Mouse (Mus musculus) bone marrow macrophage, adult 2 months (primary cell): ENCODE measurements at regions not wholly inside any gene's neighbourhood (a gene's known extent, or its start where the extent isn't known, plus 50 kb on each side); places are given as distances from the start of the nearest gene placed in this dataset.
A peak's percentile ranks its signal among the peaks of the same experiment; 100 is the strongest.

Experiments used
- H3K27ac ChIP-seq: 2 replicates; pipeline ENCODE4 v1.5.1; 2012; ENCODE audit warnings: low read depth, low read length; ENCODE audit not compliant: insufficient read depth
- H3K4me1 ChIP-seq: 2 replicates; pipeline ENCODE4 v1.6.1; 2012; ENCODE audit warnings: low read length; ENCODE audit not compliant: control insufficient read depth, insufficient read depth
- H3K4me3 ChIP-seq: 2 replicates; pipeline ENCODE4 v1.5.1; 2012; ENCODE audit warnings: mild to moderate bottlenecking, low read length, moderate library complexity; ENCODE audit not compliant: insufficient read depth
- CTCF ChIP-seq: IDR thresholded peaks from 2 replicates; pipeline ENCODE4 v1.5.1; 2012; ENCODE audit warnings: low read depth, mild to moderate bottlenecking, low read length, moderate library complexity
- POLR2A ChIP-seq: IDR thresholded peaks from 2 replicates; pipeline ENCODE4 v1.6.1; 2012; ENCODE audit warnings: mild to moderate bottlenecking, low read depth, low read length, borderline replicate concordance

- Histone ChIP-seq H3K4me1 (no peaks in the 10 kb centered on the region), H3K4me3 (no peak overlapping the region), H3K27ac (no peak overlapping the region)
- no peak for TF ChIP-seq CTCF
- TF ChIP-seq POLR2A, result no peak
Measured at GRCm38 (mm10) chr14:71674564-71674963, 817.1 kb downstream of the Gm9195 start.

DNA sequence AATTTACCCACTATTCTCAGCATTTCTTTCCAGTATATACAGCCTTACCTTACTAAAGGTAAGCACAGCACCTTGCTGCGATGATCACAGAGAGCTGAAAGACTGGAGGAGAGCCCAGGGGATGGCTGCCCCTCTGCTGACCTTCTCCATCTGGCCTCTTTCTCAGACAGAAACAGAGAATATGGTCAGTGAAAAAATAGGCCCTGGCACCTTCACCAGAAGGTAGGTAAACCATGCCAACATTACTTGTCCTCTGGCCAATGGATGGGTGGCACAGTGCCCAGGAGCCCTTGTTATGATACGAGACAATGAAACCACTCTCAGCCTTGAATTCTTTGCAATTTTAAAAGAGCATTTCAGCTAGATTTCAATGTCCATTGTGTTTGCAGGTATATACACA, 817.8 kb downstream of the Gm9195 start:
- Histone ChIP-seq H3K4me1 (no peaks in the 10 kb centered on the region), H3K4me3 (no peak overlapping the region), H3K27ac (no peak overlapping the region)
- TF ChIP-seq CTCF (no peak), POLR2A (no peak)

DNA sequence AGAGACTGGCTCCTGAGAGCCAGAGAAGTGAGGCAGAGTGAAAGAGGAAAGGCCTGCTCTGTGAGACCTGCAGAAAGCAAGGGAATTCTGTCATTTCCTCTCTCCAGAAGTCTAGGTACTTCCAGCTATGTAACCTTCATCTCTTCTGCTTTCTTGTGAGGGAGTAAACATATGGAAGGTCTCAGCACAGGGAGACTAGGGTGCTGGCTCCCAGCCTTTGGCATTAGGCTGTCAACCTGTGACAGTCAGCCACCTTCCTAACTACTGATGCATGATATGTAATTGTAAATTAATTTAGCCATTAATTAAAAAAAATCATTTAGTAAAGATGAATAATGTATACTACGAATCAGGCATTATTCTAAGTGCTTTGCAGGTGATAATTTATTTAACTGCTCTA, 819.2 kb downstream of the Gm9195 start:
- TF ChIP-seq POLR2A (no peak), CTCF (no peak)
- Histone ChIP-seq H3K4me3 (no peak overlapping the region), H3K27ac (no peak overlapping the region), H3K4me1 (no peaks in the 10 kb centered on the region)

- Histone ChIP-seq H3K4me3 (no peak overlapping the region), H3K4me1 (no peaks in the 10 kb centered on the region), H3K27ac (no peak overlapping the region)
- no peak for TF ChIP-seq POLR2A
- TF ChIP-seq CTCF, result no peak
Measured at GRCm38 (mm10) chr14:71671994-71672393, 819.6 kb downstream of the Gm9195 start.

GRCm38 (mm10) chr14:71670435-71670834, 821.2 kb downstream of the Gm9195 start:
- TF ChIP-seq POLR2A (no peak), CTCF (0 out of 2 replicates have a peak, but pooled peaks have one; percentile 11)
- no peak overlapping the region for H3K27ac ChIP-seq
- H3K4me1 ChIP-seq, result no peaks in the 10 kb centered on the region
- no peak overlapping the region for H3K4me3 ChIP-seq

GRCm38 (mm10) chr14:71666656-71667055, 825.0 kb downstream of the Gm9195 start:
- no peak overlapping the region for H3K4me3 ChIP-seq
- H3K4me1 ChIP-seq, result no peaks in the 10 kb centered on the region
- TF ChIP-seq CTCF, result no peak
- TF ChIP-seq POLR2A, result no peak
- no peak overlapping the region for H3K27ac ChIP-seq

DNA sequence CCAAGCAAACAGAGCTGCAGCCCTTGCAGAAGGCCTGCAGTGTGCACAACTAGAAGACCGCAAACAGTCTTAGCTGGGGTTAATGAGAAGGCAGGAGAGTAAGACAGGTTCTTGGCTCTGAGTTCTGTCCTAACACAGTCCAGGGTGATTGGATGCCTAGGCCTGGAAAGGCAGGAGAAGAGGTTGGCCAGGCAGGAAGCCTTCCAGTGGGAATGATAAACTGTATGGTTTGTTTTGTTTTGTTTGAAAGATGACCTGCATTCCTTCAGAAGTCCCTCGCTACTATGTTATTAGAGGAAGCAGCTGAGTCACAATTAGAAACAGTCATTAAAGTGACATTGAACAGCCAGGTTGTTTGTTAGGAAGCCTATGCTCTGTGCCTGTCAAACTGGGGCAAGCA, 831.5 kb downstream of the Gm9195 start:
- Histone ChIP-seq H3K27ac (no peak overlapping the region), H3K4me3 (no peak overlapping the region), H3K4me1 (no peaks in the 10 kb centered on the region)
- TF ChIP-seq CTCF (no peak), POLR2A (no peak)

DNA sequence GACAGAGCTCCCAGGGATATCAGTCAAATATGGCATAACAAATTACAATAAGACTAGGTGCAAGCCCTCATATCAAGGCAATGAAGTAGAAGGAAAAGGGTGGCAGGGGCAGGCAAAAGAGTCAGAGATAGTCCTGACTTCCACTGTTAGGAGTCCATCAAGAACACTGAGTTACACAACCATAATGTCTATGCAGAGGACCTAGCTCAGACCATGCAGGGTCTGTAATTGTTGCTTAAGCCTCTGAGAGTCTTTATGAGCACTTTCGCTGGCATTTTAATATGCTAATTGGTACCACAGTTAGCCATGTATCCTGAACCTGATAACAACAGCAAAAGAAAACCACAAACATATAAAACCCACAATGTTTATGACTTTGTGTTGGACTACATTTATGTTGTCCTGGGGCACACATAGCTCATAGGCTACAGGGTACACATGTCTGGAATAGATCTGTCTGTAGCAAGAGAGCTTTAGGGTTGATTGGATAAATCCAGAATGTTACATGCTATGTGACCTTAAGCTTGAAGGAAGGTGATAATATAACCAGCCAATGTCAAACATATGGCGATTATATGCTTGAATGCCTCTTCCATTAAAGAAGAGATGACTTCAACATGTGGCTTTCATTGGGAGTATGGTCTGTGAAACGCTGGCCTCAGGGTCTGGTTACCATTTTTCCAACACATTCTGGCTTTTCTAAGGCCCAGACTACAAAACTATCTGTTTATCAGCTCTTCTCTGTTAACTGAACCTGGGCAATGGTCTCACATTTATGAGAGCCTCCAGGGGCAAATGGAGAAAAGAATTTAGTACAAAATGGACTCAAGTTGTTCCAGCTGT, 836.6 kb downstream of the Gm9195 start:
- Histone ChIP-seq H3K27ac (no peak overlapping the region), H3K4me1 (no peaks in the 10 kb centered on the region), H3K4me3 (no peak overlapping the region)
- TF ChIP-seq POLR2A (no peak), CTCF (no peak)

DNA sequence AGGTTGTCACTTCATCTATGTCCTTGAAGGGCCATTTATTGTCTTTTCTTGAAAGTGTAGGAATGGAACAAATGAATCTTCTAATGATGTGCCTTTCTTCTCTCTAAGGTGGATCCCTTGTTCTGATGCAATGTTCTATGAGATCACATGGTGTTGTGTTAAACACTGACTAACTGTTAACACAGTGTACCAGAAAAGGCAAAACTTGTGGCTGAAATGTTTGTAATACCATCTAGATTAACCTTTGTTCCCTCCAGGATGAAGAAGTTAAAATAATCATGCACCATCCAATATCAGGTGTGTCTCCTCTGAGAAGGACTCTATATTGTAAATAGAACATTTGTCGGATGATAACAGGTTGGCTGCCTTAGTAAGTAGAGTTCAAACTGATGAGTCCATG, 849.1 kb downstream of the Gm9195 start:
- no peak overlapping the region for H3K4me3 ChIP-seq
- H3K4me1 ChIP-seq, result no peaks in the 10 kb centered on the region
- TF ChIP-seq CTCF (no peak), POLR2A (no peak)
- no peak overlapping the region for H3K27ac ChIP-seq

DNA sequence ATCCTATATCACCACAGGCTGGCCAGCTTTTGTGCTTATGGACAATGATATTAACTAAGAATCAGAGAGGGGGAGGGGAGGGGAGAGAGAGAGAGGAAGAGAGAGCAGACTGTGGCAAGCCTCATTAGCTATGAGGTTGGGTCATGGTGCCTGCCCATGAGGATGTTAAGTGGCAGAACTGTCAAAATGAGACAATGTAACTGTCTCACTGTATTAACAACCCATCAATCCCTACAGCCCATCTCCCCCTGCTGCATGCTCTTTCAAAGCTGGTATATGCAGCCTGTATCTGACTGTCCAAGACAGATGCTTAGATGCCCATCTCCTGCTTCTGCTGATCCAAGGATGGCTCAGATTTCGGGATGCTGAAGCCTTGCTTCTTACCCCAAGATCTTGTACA, 852.6 kb downstream of the Gm9195 start:
- no peaks in the 10 kb centered on the region for H3K4me1 ChIP-seq
- TF ChIP-seq CTCF (no peak), POLR2A (no peak)

More for the DNA sequence above, 852.6 kb downstream of the Gm9195 start:
- no peak overlapping the region for H3K4me3 ChIP-seq
- H3K27ac ChIP-seq, result no peak overlapping the region
